Mouse (Mus musculus) right cerebral cortex, adult 18-20 months (tissue): ENCODE measurements around the gene 1600015I10Rik.
A peak's percentile ranks its signal among the peaks of the same experiment; 100 is the strongest.

ENCODE experiments used
- DNase-seq: peaks from one replicate; pipeline ENCODE4 v3.0.0; 2022; ENCODE audit warnings: mixed read lengths

Gene 1600015I10Rik

DNA sequence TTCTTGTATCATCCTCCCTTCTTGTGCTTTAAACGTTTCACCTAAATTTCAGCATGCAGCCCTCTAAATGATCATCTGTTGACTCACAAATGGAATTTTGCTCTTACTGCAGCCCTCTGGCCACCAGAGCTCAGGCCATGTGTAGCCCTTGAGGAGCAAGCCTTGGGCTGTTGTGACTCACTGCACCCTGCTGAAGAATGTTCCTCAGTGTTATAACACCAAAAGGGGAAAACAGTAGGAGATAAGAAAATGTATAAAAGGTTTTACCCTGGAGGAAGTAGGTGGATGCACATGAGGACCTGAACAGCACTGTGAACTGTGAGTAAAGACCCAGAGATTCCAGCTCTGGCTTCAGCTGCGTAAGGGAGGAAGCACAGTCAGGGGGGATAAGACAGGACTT is 45.0 kb downstream of the 1600015I10Rik start, which contains the start of gene Doxl2:
Doxl2 (plus strand) TSS at position 301 of the 400 bp plus-strand sequence.
- DNase-seq = no peak

- no peak for DNase-seq
Measured at GRCm38 (mm10) chr6:48979616-48980015, 49.9 kb downstream of the 1600015I10Rik start.

DNA sequence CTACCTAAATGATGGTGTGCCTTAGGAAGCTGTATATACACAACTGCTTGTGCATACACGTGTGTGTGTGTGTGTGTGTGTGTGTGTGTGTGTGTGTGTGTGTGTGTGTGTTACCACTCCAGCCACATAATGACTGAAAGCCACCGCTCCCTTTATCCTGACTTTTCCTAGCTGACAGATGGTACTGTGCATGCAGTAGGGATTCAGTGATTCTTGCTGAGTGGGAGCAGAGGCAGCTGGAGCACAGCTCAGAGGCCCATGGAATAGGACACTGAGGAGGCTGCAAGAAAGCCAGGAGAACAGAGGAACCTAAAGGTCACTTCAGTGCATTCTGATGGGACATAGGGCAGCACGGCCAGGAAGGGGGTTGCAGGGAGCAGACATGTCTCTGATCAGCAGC is 52.6 kb downstream of the 1600015I10Rik start:
- peak; percentile 14 for DNase-seq
